In genomic region chr2:34146431-34146830, GRCm38 (mm10) we compare ENCODE assay signal across 23 mouse cellular contexts.
"Had no signal": no experiment of that assay in that cellular context is flagged by ENCODE, and none has a peak within 500 bp of the region (broad histone marks: within the 10 kb centered on the region; RNA-seq: fewer than 3 reads in every experiment).

No protein-coding gene starts in this region.

- H3K36me3 ChIP-seq: heart, embryonic 13.5 days; heart, embryonic 15.5 days; hindbrain, embryonic 13.5 days; intestine, embryonic 15.5 days; limb, embryonic 13.5 days; limb, embryonic 15.5 days had no signal

- ATAC-seq: hindbrain, embryonic 16.5 days; inflammation-experienced regulatory T-cells, adult 6 months; intestine, embryonic 15.5 days; intestine, postnatal 0 days had no signal

- H3K9me3 ChIP-seq: heart, embryonic 13.5 days; heart, embryonic 15.5 days; hindbrain, embryonic 13.5 days; intestine, embryonic 15.5 days; limb, embryonic 13.5 days; limb, embryonic 15.5 days had no signal

- H3K4me1 ChIP-seq: heart, embryonic 13.5 days; heart, embryonic 15.5 days; intestine, embryonic 15.5 days; limb, embryonic 15.5 days had no signal

- H3K4me3 ChIP-seq: heart, adult 2 months; heart, embryonic 13.5 days; heart, embryonic 15.5 days; hindbrain, embryonic 13.5 days; intestine, embryonic 15.5 days; layer of hippocampus, adult 2 months; left cerebral cortex, adult 2 months; limb, embryonic 13.5 days; limb, embryonic 15.5 days had no signal

- H3K4me2 ChIP-seq: heart, embryonic 11.5 days; heart, embryonic 13.5 days; heart, embryonic 15.5 days; hindbrain, embryonic 13.5 days; intestine, embryonic 15.5 days; limb, embryonic 13.5 days; limb, embryonic 15.5 days had no signal

- H3K27me3 ChIP-seq: heart, embryonic 13.5 days; heart, embryonic 15.5 days; hindbrain, embryonic 13.5 days; intestine, embryonic 15.5 days; limb, embryonic 15.5 days had no signal

- H3K9ac ChIP-seq: heart, embryonic 13.5 days; heart, embryonic 15.5 days; hindbrain, embryonic 13.5 days; intestine, embryonic 15.5 days; limb, embryonic 13.5 days; limb, embryonic 15.5 days; liver, embryonic 14.5 days had no signal

- H3K27ac ChIP-seq: heart, adult 2 months; heart, embryonic 13.5 days; heart, embryonic 15.5 days; hindbrain, embryonic 13.5 days; intestine, embryonic 15.5 days; layer of hippocampus, adult 2 months; left cerebral cortex, adult 2 months; limb, embryonic 13.5 days; limb, embryonic 15.5 days; liver, embryonic 14.5 days had no signal

- DNase-seq: gastrocnemius, postnatal 14 days; gastrocnemius, postnatal 36 days; heart, adult 11 months; heart, postnatal 36 days; kidney, adult 18-20 months; kidney, adult 8-10 months; kidney, postnatal 10 days; kidney, postnatal 25 days; kidney, postnatal 4 days had no signal
